Mouse (Mus musculus): ENCODE measurements at regions not wholly inside any gene's neighbourhood (a gene's known extent, or its start where the extent isn't known, plus 50 kb on each side); places are given as distances from the start of the nearest gene placed in this dataset.

DNA sequence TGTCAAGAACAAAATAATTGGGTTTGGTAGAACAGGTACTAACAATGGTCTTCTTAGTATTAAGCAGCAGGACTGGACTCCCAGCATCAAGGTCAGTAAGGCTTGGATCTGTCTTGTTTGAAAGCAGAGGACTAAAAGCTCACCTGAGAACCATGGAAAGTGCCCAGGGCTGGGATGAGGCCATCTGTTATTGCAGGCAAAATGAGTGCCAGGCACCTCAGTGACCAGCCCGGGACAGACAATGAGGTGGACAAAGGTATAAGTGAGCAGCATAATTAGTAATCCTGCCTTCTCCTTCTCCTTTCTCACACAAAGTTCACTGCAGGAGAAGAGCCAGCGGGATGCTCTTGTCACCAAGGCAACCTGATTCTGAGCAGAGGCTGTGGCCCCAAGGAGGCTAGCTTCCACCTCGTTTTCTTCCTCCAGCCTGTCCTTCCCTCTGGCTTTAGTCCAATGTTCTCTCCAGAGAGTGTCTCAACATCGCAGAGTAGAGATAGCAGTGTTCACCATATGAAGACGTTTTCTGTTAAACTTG, 198.7 kb downstream of the CK137956 start:
- no peak for DNase-seq
- intact Hi-C loops (cut with DNase I; ENCODE audit: low total_unique reads), result no loop called here

DNA sequence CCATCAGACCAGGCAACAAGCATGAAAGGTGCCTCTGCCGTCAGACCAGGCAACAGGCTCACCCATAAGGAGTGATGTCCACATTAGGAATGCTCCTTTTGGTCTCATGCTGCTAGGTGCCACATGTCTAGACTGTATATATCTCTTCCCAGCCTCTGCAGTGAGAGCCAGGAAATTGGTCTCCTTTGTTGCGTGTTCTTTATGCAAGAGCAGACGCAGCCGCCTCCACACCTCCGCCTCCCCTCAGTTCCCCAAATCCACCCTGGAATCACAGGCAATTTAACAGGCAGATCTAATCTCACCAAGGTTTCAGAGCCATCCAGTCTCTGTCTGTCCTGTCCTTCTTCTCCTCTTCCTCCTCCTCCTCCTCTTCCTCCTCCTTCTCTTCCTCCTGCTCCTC, 207.0 kb downstream of the CK137956 start:
- no peak for DNase-seq
- intact Hi-C loops (cut with DNase I; ENCODE audit: low total_unique reads), result no loop called here

GRCm38 (mm10) chr4:127758961-127759360, 211.8 kb downstream of the CK137956 start:
- intact Hi-C loops (cut with DNase I; ENCODE audit: low total_unique reads), result no loop called here
- no peak for DNase-seq

GRCm38 (mm10) chr4:127756238-127756637, 214.5 kb downstream of the CK137956 start:
- no peak for DNase-seq
- intact Hi-C loops (cut with DNase I; ENCODE audit: low total_unique reads), result no loop called here

- DNase-seq, result no peak
- intact Hi-C loops (cut with DNase I; ENCODE audit: low total_unique reads), result no loop called here
Observed at GRCm38 (mm10) chr4:127750781-127751180, 220.0 kb downstream of the CK137956 start.

DNA sequence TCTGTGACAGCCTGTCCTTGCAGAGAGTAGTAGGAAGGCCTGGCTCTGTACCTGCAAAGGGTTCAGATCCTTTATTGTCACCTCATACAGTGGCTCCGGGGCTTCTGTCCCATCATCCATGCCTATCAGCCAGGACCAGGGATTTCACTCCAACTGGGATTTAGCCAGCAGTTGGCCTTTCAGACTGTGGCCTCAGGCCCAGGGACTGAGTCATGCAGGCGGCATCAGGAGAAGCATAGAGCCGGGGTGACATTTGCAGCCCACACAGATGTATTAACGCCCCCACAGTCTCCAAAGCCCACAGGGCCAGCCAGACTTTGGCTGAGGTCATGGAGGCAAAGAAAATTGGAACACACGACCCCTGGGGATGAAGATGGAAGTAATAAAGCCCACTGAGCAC, 222.9 kb downstream of the CK137956 start:
- DNase-seq, result peak; percentile 13
- intact Hi-C loops (cut with DNase I; ENCODE audit: low total_unique reads), result no loop called here

- DNase-seq, result no peak
- intact Hi-C loops (cut with DNase I; ENCODE audit: low total_unique reads), result no loop called here
Observed at GRCm38 (mm10) chr4:127736781-127737180, 234.0 kb downstream of the CK137956 start.

DNA sequence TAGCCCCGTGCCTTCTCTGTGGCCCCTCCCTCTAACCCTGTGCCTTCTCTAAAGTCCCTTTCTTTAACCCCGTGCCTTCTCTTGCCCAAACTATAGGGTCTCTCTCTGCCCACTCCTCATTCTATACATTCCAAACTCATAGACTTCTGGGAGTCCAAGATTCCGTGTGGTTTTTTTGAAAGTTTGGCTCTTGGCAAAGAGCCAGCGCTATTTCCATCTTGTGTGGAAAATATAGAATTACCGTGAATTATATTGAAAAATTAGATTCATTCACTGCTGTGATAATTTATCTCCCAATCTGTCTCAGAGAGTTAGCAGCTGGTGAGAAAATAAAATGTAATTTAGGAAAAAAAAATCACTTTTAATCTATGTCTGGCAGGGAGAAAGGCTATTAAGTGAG, 234.6 kb downstream of the CK137956 start:
- intact Hi-C loops (cut with DNase I; ENCODE audit: low total_unique reads), result no loop called here
- DNase-seq, result no peak

GRCm38 (mm10) chr4:127734641-127735040, 236.1 kb downstream of the CK137956 start:
- intact Hi-C loops (cut with DNase I; ENCODE audit: low total_unique reads), result no loop called here
- DNase-seq, result no peak

GRCm38 (mm10) chr4:127718661-127719060, 252.1 kb downstream of the CK137956 start:
- DNase-seq, result no peak
- intact Hi-C loops (cut with DNase I; ENCODE audit: low total_unique reads), result no loop called here

DNA sequence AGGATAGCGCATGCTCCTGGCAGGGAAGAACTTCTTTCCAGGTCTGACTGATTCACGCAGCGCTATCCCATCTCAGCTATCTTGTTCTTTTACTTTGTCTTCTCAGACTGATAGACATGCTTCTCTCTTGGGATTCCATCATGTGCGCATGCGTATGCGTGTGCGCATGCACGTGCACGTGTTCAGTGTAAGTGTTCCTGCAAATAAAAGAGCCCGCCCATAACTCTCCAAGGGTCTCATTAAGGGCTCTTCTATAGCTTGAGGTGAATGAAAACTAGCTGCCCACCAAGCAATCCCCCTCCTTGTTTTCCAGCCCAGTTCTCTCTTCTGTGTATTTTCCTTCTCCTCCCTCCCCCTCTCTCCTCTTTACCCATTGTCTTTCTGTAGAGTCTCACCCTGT, 258.5 kb downstream of the CK137956 start:
- intact Hi-C loops (cut with DNase I; ENCODE audit: low total_unique reads), result no loop called here
- DNase-seq, result no peak

- no peak for DNase-seq
- intact Hi-C loops (cut with DNase I; ENCODE audit: low total_unique reads), result no loop called here
Observed at GRCm38 (mm10) chr4:127710816-127711215, 259.9 kb downstream of the CK137956 start.

DNA sequence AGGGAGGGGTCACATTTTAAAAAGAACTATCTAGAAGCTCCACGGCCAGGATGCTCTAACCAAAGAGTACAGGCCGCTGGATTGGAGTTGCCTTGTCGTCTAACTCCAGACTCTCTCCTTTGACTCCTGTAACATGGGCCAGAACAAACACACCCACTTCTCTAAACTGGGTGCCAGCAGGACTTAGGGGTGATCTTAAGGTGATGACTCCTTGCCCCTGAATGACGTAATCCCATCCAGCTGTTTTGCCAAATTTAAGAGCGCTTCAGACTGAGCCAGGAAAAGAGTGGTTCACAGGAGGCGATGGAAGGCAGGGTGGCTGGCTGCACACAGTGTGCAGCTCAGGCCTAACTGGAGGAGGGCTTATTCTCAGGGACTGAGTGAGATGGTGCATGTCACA, 261.0 kb downstream of the CK137956 start:
- no peak for DNase-seq
- intact Hi-C loops (cut with DNase I; ENCODE audit: low total_unique reads), result no loop called here

GRCm38 (mm10) chr4:127708186-127708585, 262.6 kb downstream of the CK137956 start:
- intact Hi-C loops (cut with DNase I; ENCODE audit: low total_unique reads), result no loop called here
- DNase-seq, result no peak

GRCm38 (mm10) chr4:127707126-127707525, 263.6 kb downstream of the CK137956 start:
- intact Hi-C loops (cut with DNase I; ENCODE audit: low total_unique reads), result no loop called here
- no peak for DNase-seq

GRCm38 (mm10) chr4:127701651-127702050, 269.1 kb downstream of the CK137956 start:
- intact Hi-C loops (cut with DNase I; ENCODE audit: low total_unique reads), result no loop called here
- DNase-seq, result no peak

- no peak for DNase-seq
Observed at GRCm38 (mm10) chr4:127689986-127690385, 280.8 kb downstream of the CK137956 start.

GRCm38 (mm10) chr4:127685021-127685420, 285.7 kb downstream of the CK137956 start:
- no peak for DNase-seq
- intact Hi-C loops (cut with DNase I; ENCODE audit: low total_unique reads), result no loop called here

More at GRCm38 (mm10) chr4:127689986-127690385, 280.8 kb downstream of the CK137956 start:
- intact Hi-C loops (cut with DNase I; ENCODE audit: low total_unique reads), result no loop called here

GRCm38 (mm10) chr4:127679391-127679790, 291.4 kb downstream of the CK137956 start:
- DNase-seq, result no peak
- intact Hi-C loops (cut with DNase I; ENCODE audit: low total_unique reads), result no loop called here

DNA sequence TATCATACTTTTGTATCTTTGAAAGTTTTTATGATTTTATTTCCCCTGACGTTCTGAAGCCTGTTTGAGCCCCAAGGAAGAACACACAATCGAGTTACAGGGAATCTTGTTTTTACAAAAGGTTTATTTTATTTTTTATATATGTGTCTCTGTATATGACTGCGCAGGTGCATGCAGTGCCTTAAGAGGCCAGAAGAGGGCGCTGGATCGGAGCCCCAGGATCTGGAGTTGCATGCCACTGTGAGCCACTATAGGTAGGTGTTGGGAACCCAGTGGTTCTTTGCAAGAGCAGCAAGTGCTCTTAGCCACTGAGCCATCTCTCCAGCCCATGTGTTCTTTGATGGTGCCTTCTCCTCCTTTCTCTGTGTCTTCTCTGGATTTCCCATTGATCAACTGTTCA, 292.3 kb downstream of the CK137956 start:
- no peak for DNase-seq
- intact Hi-C loops (cut with DNase I; ENCODE audit: low total_unique reads), result no loop called here

- no peak for DNase-seq
- intact Hi-C loops (cut with DNase I; ENCODE audit: low total_unique reads), result no loop called here
Observed at GRCm38 (mm10) chr4:127675745-127676315, 294.9 kb downstream of the CK137956 start.

- intact Hi-C loops (cut with DNase I; ENCODE audit: low total_unique reads), result loop anchor here (5.0 kb wide), 1 partner anchor 677 kb away; no protein-coding TSS in a partner anchor
- DNase-seq, result no peak
Observed at GRCm38 (mm10) chr4:127659950-127660349, 302.0 kb upstream of the Gjb5 start.
